15 mouse cellular contexts compared by ENCODE assay signal in the genomic region with DNA sequence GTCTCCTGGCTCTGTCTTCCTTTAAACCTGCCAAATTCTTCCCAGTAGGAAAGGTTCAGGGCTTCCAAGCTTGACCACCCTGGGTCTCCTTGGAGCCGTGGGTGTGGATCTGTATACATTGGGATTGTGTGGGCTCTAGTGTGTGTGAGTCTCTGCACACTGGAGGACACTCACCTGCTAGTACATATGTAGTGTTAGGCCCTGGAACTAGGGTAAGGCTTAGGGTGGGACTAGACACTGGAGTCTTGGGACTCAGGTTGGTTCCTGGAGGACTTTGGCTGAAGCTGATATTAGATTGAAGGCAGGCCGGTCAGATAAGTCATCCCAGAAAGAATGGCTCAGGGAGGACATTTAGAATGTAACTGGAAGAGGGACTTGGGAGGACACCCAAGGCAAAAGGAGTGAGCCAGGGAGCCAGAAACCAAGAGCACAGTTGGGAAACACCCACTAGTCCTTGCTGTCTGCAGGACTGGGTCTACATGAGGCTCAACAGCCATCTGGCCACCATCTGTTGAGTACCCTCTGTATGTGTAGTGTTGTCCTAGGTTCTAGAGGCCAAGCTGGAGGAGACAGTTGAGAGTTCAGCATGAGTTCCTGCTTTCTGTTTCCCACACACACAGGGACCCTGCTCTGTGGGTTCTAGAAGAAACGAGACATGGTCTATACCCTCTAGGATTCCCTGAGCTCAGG. TPM values are rescaled to one million over a fixed set of nuclear protein-coding genes. Genes with fewer than 3 reads are reported as not detected.
DNase-seq lines count a peak whose midpoint lies in the region; ATAC-seq lines count a peak whose summit lies in the region.
"Had no signal": no experiment of that assay in that cellular context is flagged by ENCODE, and none has a peak within 500 bp of the region (broad histone marks: within the 10 kb centered on the region; RNA-seq: fewer than 3 reads in every experiment).

No protein-coding gene starts in this region.

- peak; percentile 19 for DNase-seq in cerebellum, adult 11-12 months
- DNase-seq in gastrocnemius, postnatal 25 days: peak; percentile 44
- DNase-seq in gastrocnemius, postnatal 14 days: no peak
- peak; percentile 46 for DNase-seq in skeletal muscle tissue, adult 2 months (ENCODE audit: low read depth, low spot score)
- no peak for DNase-seq in urinary bladder, adult 2 months (ENCODE audit: low spot score)
- DNase-seq: adrenal gland, postnatal 14 days; thymus, postnatal 25 days had no signal

- H3K27me3 ChIP-seq in embryonic facial prominence, embryonic 13.5 days: 0 out of 2 replicates have a peak, but pooled peaks cover 5% of the 10 kb centered on the region
- H3K27me3 ChIP-seq: hindbrain, embryonic 13.5 days had no signal

- ATAC-seq in cerebellum, adult (ENCODE audit: insufficient number of reproducible peaks, low FRiP score, low TSS enrichment): no peak
- ATAC-seq in embryonic facial prominence, embryonic 13.5 days (ENCODE audit: insufficient number of reproducible peaks, insufficient read depth, low FRiP score, low TSS enrichment, low read depth): no peak
- ATAC-seq: forebrain, embryonic 16.5 days had no signal

- H3K4me3 ChIP-seq in embryonic facial prominence, embryonic 13.5 days: no peak overlapping the region
- H3K4me3 ChIP-seq: forebrain, embryonic 10.5 days; hindbrain, embryonic 13.5 days; left cerebral cortex, adult 2 months had no signal

- H3K36me3 ChIP-seq in embryonic facial prominence, embryonic 13.5 days: no peaks in the 10 kb centered on the region
- H3K36me3 ChIP-seq: forebrain, embryonic 10.5 days; hindbrain, embryonic 13.5 days had no signal

- H3K4me1 ChIP-seq in embryonic facial prominence, embryonic 13.5 days: peaks cover 43% of the 10 kb centered on the region

- H3K27ac ChIP-seq in embryonic facial prominence, embryonic 13.5 days: peak overlapping the region; percentile 80; the same call in 1 of the 2 replicates
- H3K27ac ChIP-seq: forebrain, embryonic 10.5 days; hindbrain, embryonic 13.5 days; left cerebral cortex, adult 2 months; macrophage had no signal

- H3K9ac ChIP-seq in embryonic facial prominence, embryonic 13.5 days: no peak overlapping the region
- H3K9ac ChIP-seq: hindbrain, embryonic 13.5 days had no signal

- H3K9me3 ChIP-seq in embryonic facial prominence, embryonic 13.5 days: no peaks in the 10 kb centered on the region
- H3K9me3 ChIP-seq: forebrain, embryonic 10.5 days; hindbrain, embryonic 13.5 days had no signal

- H3K4me2 ChIP-seq in embryonic facial prominence, embryonic 13.5 days: no peak overlapping the region
- H3K4me2 ChIP-seq: hindbrain, embryonic 13.5 days; midbrain, embryonic 11.5 days had no signal

- intact Hi-C loops in gastrocnemius, postnatal 14 days (cut with DNase I; ENCODE audit: low total_unique reads): no loop called here

- WGBS in embryonic facial prominence, embryonic 13.5 days: 85% methylated on average over 3 of the region's 3 CpGs

RNA-seq across cellular contexts. Expression of a gene that starts 9.4 kb away (rescaled TPM):
- under 1 TPM; 0.77 to 0.80 TPM for total RNA-seq in gastrocnemius, postnatal 25 days (2021)
- total RNA-seq in gastrocnemius, postnatal 14 days (2021): under 1 TPM; 0.62 to 0.78 TPM
- polyA plus RNA-seq in embryonic facial prominence, embryonic 13.5 days (2015; fragmentation: Nextera tagmentation; extraction: Ambion mirVana): 6.1 and 9.8 TPM in 2 replicates
- 4.8 and 7.4 TPM in 2 replicates for polyA plus RNA-seq in urinary bladder, adult 2 months (2012; rRNA removed)
- polyA plus RNA-seq: macrophage had no signal

Comparison
In these comparisons a context has a peak if more than half of its experiments do, and no peak if none do; other contexts are left out.
1. DNase-seq: peak in cerebellum, adult 11-12 months (single experiment), gastrocnemius, postnatal 25 days (single experiment) and skeletal muscle tissue, adult 2 months (single experiment); none in gastrocnemius, postnatal 14 days (single experiment) and urinary bladder, adult 2 months (single experiment).